Mouse (Mus musculus) ES-Bruce4 (cell line): ENCODE measurements at regions not wholly inside any gene's neighbourhood (a gene's known extent, or its start where the extent isn't known, plus 50 kb on each side); places are given as distances from the start of the nearest gene placed in this dataset.

Experiments
- CTCF ChIP-seq: IDR thresholded peaks from one replicate; pipeline ENCODE4 v1.8.1; 2011; ENCODE audit warnings: low read depth, low read length
- EP300 ChIP-seq: IDR thresholded peaks from 2 replicates; pipeline ENCODE4 v1.6.1; 2011; ENCODE audit warnings: low read depth, low read length; ENCODE audit not compliant: insufficient read depth
- POLR2A ChIP-seq: IDR thresholded peaks from one replicate; pipeline ENCODE4 v1.8.1; 2011; ENCODE audit warnings: low read length; ENCODE audit not compliant: insufficient read depth

DNA sequence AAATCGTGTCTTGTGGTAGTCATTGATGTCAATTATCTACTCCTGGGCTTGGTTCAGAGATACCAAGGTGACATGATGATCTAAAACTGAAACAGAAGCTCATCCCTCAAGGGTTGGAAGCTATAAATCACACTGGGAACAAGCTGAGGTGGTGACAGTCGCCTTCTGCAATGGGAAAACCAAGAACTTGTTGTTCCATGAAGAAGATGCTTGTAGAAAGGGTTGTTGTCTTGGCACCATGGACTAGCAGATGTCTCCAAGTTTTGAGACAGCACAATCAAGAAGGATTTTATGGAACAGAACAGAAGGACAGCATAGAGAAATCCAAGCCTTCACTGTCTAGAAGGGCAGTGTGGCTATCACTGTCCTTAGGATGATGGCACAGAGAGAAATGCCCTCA is 2005.4 kb upstream of the Lrrc6 start:
- TF ChIP-seq POLR2A (no peak), CTCF (no peak), EP300 (no peak)
